Mouse (Mus musculus): ENCODE measurements at regions not wholly inside any gene's neighbourhood (a gene's known extent, or its start where the extent isn't known, plus 50 kb on each side); places are given as distances from the start of the nearest gene placed in this dataset.

DNA sequence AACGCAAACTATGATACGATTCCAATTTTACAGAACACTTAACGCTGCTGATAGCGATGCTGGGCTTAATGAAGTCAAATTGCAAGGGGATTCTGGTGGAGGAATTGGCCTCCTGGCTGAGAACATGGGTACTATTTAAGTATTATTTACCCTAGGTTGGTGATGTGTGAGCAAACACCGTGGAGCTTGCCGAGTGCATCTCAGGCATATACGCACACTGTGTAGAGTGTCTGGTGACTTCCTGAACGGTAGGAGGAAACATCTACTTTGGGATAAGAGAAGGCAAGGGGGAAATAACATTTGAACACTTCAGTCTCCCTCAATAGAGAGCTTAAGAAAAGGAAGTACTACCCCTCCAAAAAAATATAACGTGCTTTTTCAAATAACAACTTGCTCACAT lies 194.8 kb upstream of the Prickle1 start:
- in situ Hi-C loops (cut with MboI, MseI), result no loop called here

DNA sequence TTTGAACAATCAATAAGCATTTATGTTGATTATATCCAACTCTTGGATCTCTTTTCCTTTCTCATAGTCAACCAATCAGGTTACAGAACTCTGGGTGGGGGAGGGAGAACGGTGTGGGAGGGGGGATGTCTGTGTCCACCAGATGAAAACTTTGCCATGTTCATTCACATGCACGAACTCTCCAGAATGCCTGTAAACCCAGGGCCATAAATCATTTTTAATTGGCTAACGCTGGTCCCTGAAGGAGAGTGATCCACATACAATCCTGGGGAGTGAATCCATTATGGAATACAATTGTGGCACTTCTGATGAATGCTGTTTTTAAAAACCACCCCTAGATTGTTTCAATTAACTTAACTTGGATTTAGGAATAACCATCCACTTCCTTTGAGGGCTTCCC lies 194.1 kb upstream of the Prickle1 start:
- in situ Hi-C loops (cut with MboI, MseI), result no loop called here

GRCm38 (mm10) chr15:93787361-93787760 lies 191.7 kb upstream of the Prickle1 start:
- in situ Hi-C loops (cut with MboI, MseI), result no loop called here

DNA sequence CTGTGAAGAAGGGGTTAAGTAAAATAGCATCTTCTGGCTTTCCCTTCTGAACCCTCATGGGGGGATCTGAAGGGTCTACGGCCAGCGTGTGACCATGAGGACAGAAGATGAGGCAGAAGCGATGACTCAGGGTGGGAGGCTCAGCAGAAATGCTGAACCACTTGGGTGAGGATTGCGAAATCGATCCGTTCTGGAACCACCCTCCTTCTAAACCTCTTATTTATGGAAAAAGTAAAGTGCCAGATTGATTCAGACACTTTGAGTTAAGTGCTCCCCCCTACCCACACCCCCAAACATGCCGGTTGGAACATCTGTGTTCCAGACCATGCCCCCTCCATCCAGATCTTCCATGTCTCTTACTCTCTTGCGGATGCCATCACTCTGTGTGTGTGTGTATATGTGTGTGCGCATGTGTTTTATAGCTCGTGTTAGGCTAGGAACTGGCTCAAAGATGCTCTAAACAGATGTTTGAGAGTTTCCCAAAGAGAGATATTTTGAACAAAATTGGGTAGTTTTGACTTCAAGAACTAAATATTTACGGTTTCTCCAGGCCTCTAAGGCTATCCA lies 190.2 kb upstream of the Prickle1 start:
- in situ Hi-C loops (cut with MboI, MseI), result no loop called here

- in situ Hi-C loops (cut with MboI, MseI), result no loop called here
Measured at GRCm38 (mm10) chr15:93783736-93784135, 188.0 kb upstream of the Prickle1 start.

DNA sequence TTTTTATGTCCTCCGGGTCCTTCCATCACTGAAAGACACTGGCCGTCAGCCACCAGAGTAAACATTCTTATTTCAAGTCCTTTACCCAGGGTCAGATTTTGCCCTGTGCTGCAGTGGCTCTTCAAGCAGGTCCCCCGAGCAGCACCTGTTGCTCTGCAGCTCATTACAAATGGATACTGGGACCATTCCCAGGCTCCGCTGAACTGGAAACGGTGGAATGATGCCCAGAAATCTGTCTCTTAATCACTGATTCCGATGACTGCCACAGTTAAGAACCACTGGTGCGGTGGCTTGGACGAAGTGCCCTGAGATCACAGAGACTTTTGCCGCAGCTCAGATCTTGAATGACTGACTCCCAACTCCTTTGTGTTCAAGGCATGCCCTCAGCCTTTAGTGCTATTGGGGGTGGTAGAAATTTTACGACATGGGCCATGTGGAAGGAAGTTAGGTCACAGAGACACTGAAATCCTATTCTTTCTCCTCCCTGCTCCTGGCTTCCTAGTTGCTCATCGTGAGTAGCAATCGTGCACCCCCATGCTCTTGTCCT lies 179.6 kb upstream of the Prickle1 start:
- in situ Hi-C loops (cut with MboI, MseI), result no loop called here

DNA sequence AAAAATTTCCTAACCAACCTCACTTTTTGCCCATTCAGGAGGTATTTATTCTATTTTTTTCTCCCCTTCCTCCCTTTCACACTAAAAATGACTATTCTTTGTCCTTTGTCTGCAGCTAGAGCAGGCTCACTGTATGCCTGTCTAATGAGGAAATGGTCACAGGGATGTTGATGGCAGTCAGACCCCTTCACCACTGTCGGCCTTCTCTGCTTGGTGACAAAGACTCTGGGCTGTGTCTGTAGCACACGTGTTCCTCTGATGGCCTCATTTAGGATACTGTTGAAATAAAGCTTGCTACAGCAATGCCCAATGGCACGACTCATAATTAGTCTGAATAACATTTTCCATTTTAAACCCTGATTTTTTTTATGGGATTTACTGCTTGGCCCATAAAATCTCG lies 178.6 kb upstream of the Prickle1 start:
- in situ Hi-C loops (cut with MboI, MseI), result no loop called here

DNA sequence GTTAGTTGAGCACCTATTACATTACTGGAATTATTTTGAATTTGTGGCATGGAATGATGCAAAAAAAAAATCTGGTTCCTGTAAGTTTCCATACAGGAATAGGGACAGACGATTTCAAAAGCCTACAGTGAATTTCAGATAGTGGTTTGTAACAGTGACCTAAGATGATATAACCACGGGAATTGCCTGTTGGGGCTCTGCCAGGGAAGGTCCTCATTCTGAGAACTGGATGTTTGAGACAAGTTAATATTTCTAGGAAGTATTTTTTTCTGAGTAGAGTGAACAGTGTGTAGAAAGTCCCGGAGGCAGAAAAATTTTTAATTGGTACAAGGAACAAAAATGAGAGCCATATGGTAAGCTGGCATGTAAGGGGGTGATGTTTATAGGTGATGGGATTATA lies 171.3 kb upstream of the Prickle1 start:
- in situ Hi-C loops (cut with MboI, MseI), result no loop called here

GRCm38 (mm10) chr15:93763047-93763446 lies 167.4 kb upstream of the Prickle1 start:
- in situ Hi-C loops (cut with MboI, MseI), result no loop called here

GRCm38 (mm10) chr15:93758204-93758836 lies 162.6 kb upstream of the Prickle1 start:
- in situ Hi-C loops (cut with MboI, MseI), result no loop called here

DNA sequence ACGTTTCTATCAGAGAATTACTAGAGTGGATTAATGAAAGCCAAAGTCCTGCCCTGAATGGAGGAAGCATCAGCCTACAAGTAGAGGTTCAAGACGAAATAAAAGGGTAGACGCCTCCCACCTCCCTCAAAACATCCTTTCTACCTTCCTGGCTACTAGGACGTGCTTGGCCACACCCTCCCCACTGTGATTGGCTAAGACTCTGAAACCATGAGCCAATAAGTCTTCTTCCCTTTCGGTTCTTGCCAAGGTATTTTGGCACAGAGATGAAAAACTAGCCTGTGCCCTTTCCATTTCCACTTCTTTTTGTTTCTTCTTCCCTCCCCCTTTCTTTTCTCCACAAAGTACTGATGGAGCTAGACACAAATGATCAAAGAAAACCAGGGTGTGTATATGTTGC lies 160.3 kb upstream of the Prickle1 start:
- in situ Hi-C loops (cut with MboI, MseI), result no loop called here

GRCm38 (mm10) chr15:93751817-93752216 lies 156.1 kb upstream of the Prickle1 start:
- in situ Hi-C loops (cut with MboI, MseI), result no loop called here

DNA sequence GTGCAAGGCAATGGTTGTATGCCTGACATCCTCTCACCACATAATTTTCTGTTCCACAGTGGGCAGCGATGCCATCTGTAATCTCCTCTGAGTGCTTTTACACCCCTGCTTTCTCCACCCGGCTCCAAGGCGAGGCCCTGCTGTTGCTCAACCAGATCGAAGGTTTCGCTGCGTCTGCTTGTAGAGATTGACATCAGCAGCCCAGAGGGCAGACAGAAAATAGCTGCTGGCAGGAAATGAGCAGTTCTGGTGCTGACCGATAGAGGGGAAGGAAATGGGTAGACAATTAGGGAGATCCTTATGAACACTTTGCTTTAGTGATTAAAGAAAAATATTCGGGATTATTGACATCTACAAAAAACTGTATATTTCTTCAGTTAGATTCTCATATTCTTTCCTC lies 155.3 kb upstream of the Prickle1 start:
- in situ Hi-C loops (cut with MboI, MseI), result no loop called here

- in situ Hi-C loops (cut with MboI, MseI), result no loop called here
Measured at GRCm38 (mm10) chr15:93744191-93744945, 148.7 kb upstream of the Prickle1 start.

DNA sequence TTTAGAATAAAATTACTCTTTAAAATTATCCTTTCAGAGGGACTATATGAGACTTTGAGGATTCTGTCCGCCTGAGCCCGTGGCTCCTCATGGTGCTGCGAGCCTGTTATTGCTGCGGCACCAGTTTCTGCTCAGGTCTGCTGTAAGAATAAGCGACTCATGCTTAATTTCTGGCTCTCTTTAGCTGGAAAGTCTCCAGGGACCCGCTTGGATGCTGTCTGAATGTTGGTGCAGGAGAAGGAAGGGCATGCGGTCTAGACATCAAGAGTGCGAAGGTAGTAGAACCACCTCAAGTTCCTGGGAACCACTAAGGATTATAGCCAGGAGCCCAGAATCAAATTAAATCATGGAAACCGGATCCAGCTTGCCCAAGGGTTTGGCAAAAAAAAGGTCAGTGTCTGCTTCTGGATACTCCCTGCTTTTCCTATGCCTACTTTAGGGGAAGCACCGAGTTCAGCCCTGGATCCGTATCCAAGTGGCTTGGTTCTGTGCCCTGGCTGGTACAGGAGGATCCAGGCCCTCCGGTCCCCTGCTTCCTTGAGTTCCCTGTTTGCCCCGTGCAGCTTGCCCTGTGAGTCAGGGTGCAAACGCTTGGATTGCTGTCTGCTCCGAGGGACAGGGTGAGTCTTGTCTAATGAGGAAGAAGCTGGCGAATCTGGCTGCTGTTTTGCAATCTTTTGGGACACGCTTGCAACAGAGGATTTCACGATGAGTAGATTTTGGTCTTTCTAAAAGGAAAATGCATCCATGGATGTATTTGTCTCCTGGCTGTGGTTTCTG lies 138.2 kb upstream of the Prickle1 start:
- in situ Hi-C loops (cut with MboI, MseI), result no loop called here

DNA sequence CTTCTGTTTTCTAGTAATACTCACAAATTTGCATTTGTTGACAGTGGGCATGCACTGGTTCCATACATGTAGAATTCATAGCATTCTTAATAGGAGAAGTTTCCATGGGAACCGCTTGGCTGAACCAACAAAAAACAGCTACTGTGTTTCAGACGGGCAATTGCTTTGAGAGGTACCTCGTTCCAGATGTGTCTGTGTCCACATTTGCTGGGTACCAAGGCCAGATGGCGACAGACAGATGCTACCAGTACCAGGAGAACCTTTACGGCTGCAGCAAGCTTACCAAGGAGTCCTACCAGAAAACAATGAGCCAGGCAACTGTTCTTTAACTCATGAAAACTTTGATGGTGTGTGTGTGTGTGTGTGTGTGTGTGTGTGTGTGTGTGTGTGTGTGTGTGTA lies 137.1 kb upstream of the Prickle1 start:
- in situ Hi-C loops (cut with MboI, MseI), result no loop called here

DNA sequence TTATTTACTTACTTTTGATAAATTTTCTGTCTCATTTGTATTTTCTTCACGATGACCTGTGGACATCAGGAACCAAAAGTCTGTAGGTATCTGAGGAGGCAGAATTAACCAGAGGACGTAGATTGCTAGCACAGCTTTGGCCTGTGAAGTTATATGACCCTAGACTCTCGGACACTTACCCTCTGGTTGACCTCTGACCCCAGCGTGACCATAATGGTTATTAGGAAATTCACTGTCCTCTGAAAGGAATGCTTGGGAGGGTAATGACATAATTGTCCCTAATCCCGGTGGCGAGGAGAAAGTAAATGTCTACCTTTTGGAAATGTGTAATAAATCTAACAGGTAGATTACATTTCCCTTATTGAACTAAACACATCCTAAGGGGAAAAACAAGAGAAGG lies 135.5 kb upstream of the Prickle1 start:
- in situ Hi-C loops (cut with MboI, MseI), result no loop called here

GRCm38 (mm10) chr15:93715443-93715842 lies 119.8 kb upstream of the Prickle1 start:
- in situ Hi-C loops (cut with MboI, MseI), result no loop called here

DNA sequence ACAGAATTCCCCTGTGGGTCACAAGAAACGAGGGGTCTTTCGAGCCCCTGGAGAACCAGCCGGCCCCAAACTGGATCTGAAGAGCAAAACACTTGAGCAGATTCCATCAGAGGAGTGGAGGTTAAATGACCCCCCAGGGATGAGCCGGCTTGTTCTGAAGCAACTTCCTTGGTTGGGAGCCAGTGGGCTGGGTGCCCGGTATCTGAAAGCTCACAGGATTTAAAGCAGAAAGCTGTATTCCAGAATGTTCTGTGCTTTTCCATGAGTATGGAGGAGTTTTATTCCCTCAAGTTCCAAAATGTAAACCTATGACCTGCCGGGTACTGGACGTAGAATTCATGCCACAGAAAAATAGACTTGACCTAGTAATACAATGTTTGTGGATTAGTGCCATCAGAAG lies 117.7 kb upstream of the Prickle1 start:
- in situ Hi-C loops (cut with MboI, MseI), result no loop called here

GRCm38 (mm10) chr15:93712594-93712993 lies 116.9 kb upstream of the Prickle1 start:
- in situ Hi-C loops (cut with MboI, MseI), result no loop called here

DNA sequence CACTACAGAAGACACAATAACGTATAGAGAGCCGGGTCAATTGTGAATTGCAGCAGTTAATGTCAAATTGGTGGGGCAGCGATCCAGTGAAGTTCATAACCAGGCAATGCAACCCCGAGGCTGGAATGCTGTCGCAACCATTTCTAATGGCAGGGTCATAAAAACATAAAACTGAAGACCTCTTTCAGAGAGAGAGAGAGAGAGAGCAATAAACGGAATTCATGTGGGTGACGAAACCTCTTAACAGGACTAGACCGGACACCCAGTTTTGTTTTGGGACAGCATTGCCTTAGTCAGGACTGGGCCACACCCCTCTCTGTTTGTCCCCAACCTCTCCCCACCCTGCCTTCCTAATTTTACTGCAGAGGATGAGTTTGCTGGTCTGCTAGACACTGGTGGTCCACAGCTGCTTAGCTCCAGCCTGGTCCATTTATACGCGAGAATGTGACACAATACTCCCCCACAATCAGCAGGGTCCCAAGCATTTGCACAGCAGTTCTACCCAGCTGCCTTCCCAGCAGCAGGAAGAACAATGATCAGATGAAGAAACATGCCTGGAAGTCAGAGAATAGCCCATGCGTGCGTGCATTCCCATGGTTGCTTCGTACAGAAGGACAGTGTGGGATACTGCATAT lies 115.6 kb upstream of the Prickle1 start:
- in situ Hi-C loops (cut with MboI, MseI), result no loop called here

Data from regulatory T cell (primary cell).